8 mouse cellular contexts compared by ENCODE assay signal in genomic region chr4:82497141-82497566, GRCm38 (mm10).
DNase-seq lines count a peak whose midpoint lies in the region; ATAC-seq lines count a peak whose summit lies in the region.

No protein-coding gene starts in this region.

- H3K36me3 ChIP-seq in forebrain, embryonic 13.5 days (ENCODE audit: poor library complexity, severe bottlenecking), result peaks cover 17% of the 10 kb centered on the region
- H3K36me3 ChIP-seq in forebrain, embryonic 11.5 days (ENCODE audit: control insufficient read depth, insufficient read depth, low read length), result peaks cover 8% of the 10 kb centered on the region; the same call in 1 of the 2 replicates
- H3K36me3 ChIP-seq in limb, embryonic 11.5 days (ENCODE audit: control insufficient read depth, insufficient read depth, low read length), result peaks cover 9% of the 10 kb centered on the region
- peaks cover 35% of the 10 kb centered on the region for H3K36me3 ChIP-seq in limb, embryonic 10.5 days
- H3K36me3 ChIP-seq in forebrain, embryonic 15.5 days, result no peaks in the 10 kb centered on the region
- H3K36me3 ChIP-seq in midbrain, embryonic 16.5 days (ENCODE audit: control insufficient read depth, insufficient read depth, low read length), result no peaks in the 10 kb centered on the region

- H3K9me3 ChIP-seq in forebrain, embryonic 13.5 days (replicated peaks), result no peaks in the 10 kb centered on the region
- no peaks in the 10 kb centered on the region for H3K9me3 ChIP-seq in forebrain, embryonic 11.5 days (ENCODE audit: control insufficient read depth, low read length)
- no peaks in the 10 kb centered on the region for H3K9me3 ChIP-seq in limb, embryonic 11.5 days (ENCODE audit: control insufficient read depth, low read length)
- no peaks in the 10 kb centered on the region for H3K9me3 ChIP-seq in limb, embryonic 10.5 days (replicated peaks)
- H3K9me3 ChIP-seq in forebrain, embryonic 15.5 days, result no peaks in the 10 kb centered on the region
- no peaks in the 10 kb centered on the region for H3K9me3 ChIP-seq in midbrain, embryonic 16.5 days (replicated peaks; ENCODE audit: control insufficient read depth, low read length, poor library complexity, severe bottlenecking)

- peak overlapping the region; percentile 70 for H3K4me2 ChIP-seq in forebrain, embryonic 13.5 days
- no peak overlapping the region for H3K4me2 ChIP-seq in forebrain, embryonic 11.5 days (ENCODE audit: low read depth, low read length, severe bottlenecking)
- no peak overlapping the region for H3K4me2 ChIP-seq in limb, embryonic 11.5 days (ENCODE audit: low read depth, severe bottlenecking)
- H3K4me2 ChIP-seq in forebrain, embryonic 15.5 days (replicated peaks), result peak overlapping the region; percentile 48
- H3K4me2 ChIP-seq in midbrain, embryonic 16.5 days (ENCODE audit: low read length), result peak overlapping the region; percentile 39

- no peak for ATAC-seq in forebrain, embryonic 13.5 days
- ATAC-seq in forebrain, embryonic 11.5 days (replicated peaks; ENCODE audit: low FRiP score), result no peak
- no peak for ATAC-seq in limb, embryonic 11.5 days (ENCODE audit: insufficient number of reproducible peaks, low FRiP score, low TSS enrichment, low read depth)
- ATAC-seq in forebrain, embryonic 15.5 days (replicated peaks), result no peak
- no peak for ATAC-seq in midbrain, embryonic 16.5 days

- H3K4me3 ChIP-seq in forebrain, embryonic 13.5 days, result peak overlapping the region; percentile 40
- H3K4me3 ChIP-seq in forebrain, embryonic 11.5 days (ENCODE audit: low read depth, low read length), result no peak overlapping the region
- H3K4me3 ChIP-seq in limb, embryonic 11.5 days (ENCODE audit: low read depth, low read length), result no peak overlapping the region
- H3K4me3 ChIP-seq in limb, embryonic 10.5 days, result no peak overlapping the region
- H3K4me3 ChIP-seq in forebrain, embryonic 15.5 days, result peak overlapping the region; percentile 75
- H3K4me3 ChIP-seq in midbrain, embryonic 16.5 days (ENCODE audit: low read depth, low read length), result peak overlapping the region; percentile 13

- peak overlapping the region; percentile 81 for H3K9ac ChIP-seq in forebrain, embryonic 13.5 days
- no peak overlapping the region for H3K9ac ChIP-seq in forebrain, embryonic 11.5 days (ENCODE audit: low read length)
- H3K9ac ChIP-seq in limb, embryonic 11.5 days (ENCODE audit: low read length), result no peak overlapping the region
- H3K9ac ChIP-seq in forebrain, embryonic 15.5 days (replicated peaks), result peak overlapping the region; percentile 52
- peak overlapping the region; percentile 8; the same call in 1 of the 2 replicates for H3K9ac ChIP-seq in midbrain, embryonic 16.5 days (ENCODE audit: low read depth, low read length)

- whole genome bisulfite sequencing in forebrain, embryonic 13.5 days, result 60% methylated on average over 8 of the region's 8 CpGs
- 87% methylated on average over 8 of the region's 8 CpGs for WGBS in forebrain, embryonic 11.5 days
- WGBS in limb, embryonic 11.5 days, result 90% methylated on average over 8 of the region's 8 CpGs
- 91% methylated on average over 8 of the region's 8 CpGs for WGBS in limb, embryonic 10.5 days
- WGBS in forebrain, embryonic 15.5 days, result 46% methylated on average over 8 of the region's 8 CpGs
- 75% methylated on average over 8 of the region's 8 CpGs for WGBS in midbrain, embryonic 16.5 days

- H3K4me1 ChIP-seq in forebrain, embryonic 13.5 days, result peaks cover 66% of the 10 kb centered on the region
- peaks cover 6% of the 10 kb centered on the region; the same call in 1 of the 2 replicates for H3K4me1 ChIP-seq in forebrain, embryonic 11.5 days (replicated peaks; ENCODE audit: control insufficient read depth, insufficient read depth, low read length)
- H3K4me1 ChIP-seq in limb, embryonic 11.5 days (ENCODE audit: control insufficient read depth, insufficient read depth, low read length), result no peaks in the 10 kb centered on the region
- peaks cover 19% of the 10 kb centered on the region; the same call in 1 of the 2 replicates for H3K4me1 ChIP-seq in limb, embryonic 10.5 days
- H3K4me1 ChIP-seq in forebrain, embryonic 15.5 days, result peaks cover 26% of the 10 kb centered on the region
- H3K4me1 ChIP-seq in midbrain, embryonic 16.5 days (ENCODE audit: control insufficient read depth, insufficient read depth, low read length), result peaks cover 6% of the 10 kb centered on the region; the same call in 1 of the 2 replicates

- H3K27ac ChIP-seq in forebrain, embryonic 13.5 days, result peak overlapping the region; percentile 88
- H3K27ac ChIP-seq in forebrain, embryonic 11.5 days (ENCODE audit: low read depth, low read length), result no peak overlapping the region
- H3K27ac ChIP-seq in limb, embryonic 11.5 days (replicated peaks; ENCODE audit: low read depth, low read length), result no peak overlapping the region
- no peak overlapping the region for H3K27ac ChIP-seq in limb, embryonic 10.5 days
- peak overlapping the region; percentile 93 for H3K27ac ChIP-seq in forebrain, embryonic 15.5 days (replicated peaks)
- H3K27ac ChIP-seq in midbrain, embryonic 16.5 days (ENCODE audit: low read length), result peak overlapping the region; percentile 15; the same call in 1 of the 2 replicates

- no peaks in the 10 kb centered on the region for H3K27me3 ChIP-seq in forebrain, embryonic 13.5 days
- no peaks in the 10 kb centered on the region for H3K27me3 ChIP-seq in forebrain, embryonic 11.5 days (ENCODE audit: control insufficient read depth, insufficient read depth, low read length)
- H3K27me3 ChIP-seq in limb, embryonic 11.5 days (ENCODE audit: control insufficient read depth, insufficient read depth, low read length), result no peaks in the 10 kb centered on the region
- H3K27me3 ChIP-seq in limb, embryonic 10.5 days (ENCODE audit: low read depth, poor library complexity, severe bottlenecking), result peaks cover 3% of the 10 kb centered on the region; the same call in 1 of the 2 replicates
- H3K27me3 ChIP-seq in forebrain, embryonic 15.5 days, result no peaks in the 10 kb centered on the region
- no peaks in the 10 kb centered on the region for H3K27me3 ChIP-seq in midbrain, embryonic 16.5 days (ENCODE audit: control insufficient read depth, insufficient read depth, low read depth, low read length)

- no peak for DNase-seq in forebrain, embryonic 11.5 days (ENCODE audit: low spot score)
- DNase-seq in limb, embryonic 11.5 days (ENCODE audit: low spot score), result peak; percentile 9
- DNase-seq in limb, embryonic 10.5 days (ENCODE audit: low spot score), result no peak
- DNase-seq in embryo, embryonic 9.5 days (ENCODE audit: extremely low spot score), result no peak
- DNase-seq in embryo, embryonic 10.5 days (ENCODE audit: low spot score), result no peak

Comparison
In these comparisons a context has a peak if more than half of its experiments do, and no peak if none do; other contexts are left out.
1. H3K27ac ChIP-seq: peak in forebrain, embryonic 13.5 days (single experiment), forebrain, embryonic 15.5 days (single experiment) and midbrain, embryonic 16.5 days (single experiment); none in forebrain, embryonic 11.5 days (single experiment), limb, embryonic 11.5 days (single experiment) and limb, embryonic 10.5 days (single experiment).
2. H3K4me2 ChIP-seq: peak in forebrain, embryonic 13.5 days (single experiment), forebrain, embryonic 15.5 days (single experiment) and midbrain, embryonic 16.5 days (single experiment); none in forebrain, embryonic 11.5 days (single experiment) and limb, embryonic 11.5 days (single experiment).
3. H3K4me3 ChIP-seq: peak in forebrain, embryonic 13.5 days (single experiment), forebrain, embryonic 15.5 days (single experiment) and midbrain, embryonic 16.5 days (single experiment); none in forebrain, embryonic 11.5 days (single experiment), limb, embryonic 11.5 days (single experiment) and limb, embryonic 10.5 days (single experiment).
4. H3K9ac ChIP-seq: peak in forebrain, embryonic 13.5 days (single experiment), forebrain, embryonic 15.5 days (single experiment) and midbrain, embryonic 16.5 days (single experiment); none in forebrain, embryonic 11.5 days (single experiment) and limb, embryonic 11.5 days (single experiment).